Mouse (Mus musculus) ovary, postnatal 10 days (tissue): ENCODE data around the gene Srsx.
"Not testable (repeated sequence)": the region's sequence is repeated elsewhere in the genome, so short reads cannot be mapped to it uniquely, and the experiment has no call there.

ENCODE experiments used
- DNase-seq: peaks from one replicate; pipeline ENCODE4 v3.0.0; 2022; ENCODE audit warnings: low spot score

Gene Srsx

DNA sequence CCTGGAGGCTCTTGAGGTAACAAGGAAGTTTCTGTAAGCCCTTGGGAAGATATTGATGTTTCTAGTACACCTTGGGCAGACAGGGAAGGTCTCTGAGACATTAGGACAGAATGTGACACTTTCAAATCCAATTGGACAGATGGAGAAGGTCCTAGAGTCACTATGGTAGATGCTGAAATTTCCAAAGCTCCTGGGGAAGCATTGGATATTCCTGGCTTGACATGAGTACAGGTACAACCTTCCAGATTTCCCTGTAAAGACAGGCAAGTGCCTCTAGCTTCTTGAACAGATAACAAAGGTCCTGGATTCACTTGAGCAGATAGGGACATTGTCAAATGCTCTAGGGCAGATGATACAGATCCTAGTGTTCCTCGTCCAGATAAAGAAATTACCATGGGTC lies at the start of gene Srsx:
Gene Srsx (minus strand): TSS at position 101 of the 400 bp plus-strand sequence.
- DNase-seq: not testable (repeated sequence)

DNA sequence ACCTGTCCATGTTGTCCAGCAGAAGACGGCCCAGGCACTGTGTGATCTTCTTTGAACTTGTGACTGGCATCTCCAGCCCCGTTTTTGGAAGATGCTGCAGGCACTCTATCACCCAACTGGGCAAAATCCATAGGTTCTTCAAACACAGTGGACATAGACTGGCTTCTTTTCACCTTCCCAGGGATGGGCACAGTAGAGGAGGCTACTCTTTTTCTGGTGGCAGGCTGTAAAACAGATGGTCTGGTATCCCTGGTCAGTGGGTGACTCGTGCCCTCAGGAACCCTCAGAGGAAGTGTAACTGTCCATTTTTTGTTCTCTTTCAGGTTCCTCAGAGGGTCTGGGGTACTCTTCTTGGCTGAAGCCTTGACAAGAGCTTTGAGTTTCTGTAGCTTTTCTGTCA lies 24.5 kb upstream of the Srsx start, which contains the start of gene Gm17577:
Gene Gm17577 (minus strand): TSS at position 101 of the 400 bp plus-strand sequence.
- DNase-seq: not testable (repeated sequence)
